Mouse (Mus musculus): Measurements from ENCODE around the gene Rps9. TPM values are rescaled to one million over a fixed set of nuclear protein-coding genes. Genes with fewer than 3 reads are reported as not detected.
"Not testable (repeated sequence)": the region's sequence is repeated elsewhere in the genome, so short reads cannot be mapped to it uniquely, and the experiment has no call there.

Rps9 gene
- polyA plus RNA-seq, 1 experiment from 2014 or later: 1,162 TPM

- whole genome bisulfite sequencing: 84% methylated on average over 31 of the region's 31 CpGs
- Histone ChIP-seq H3K9me3 (no peaks in the 10 kb centered on the region), H3K36me3 (peaks cover 40% of the 10 kb centered on the region), H3K27ac (no peak overlapping the region), H3K27me3 (ENCODE audit: insufficient read depth, poor library complexity, severe bottlenecking) (no peaks in the 10 kb centered on the region), H3K4me3 (no peak overlapping the region), H3K4me1 (no peaks in the 10 kb centered on the region)
- DNase-seq (ENCODE audit: low spot score): peak; percentile 64
Observed at GRCm38 (mm10) chr7:3685400-3686187, 18.2 kb upstream of the Rps9 start.

- 28% methylated on average over 3 of the region's 3 CpGs for WGBS
- Histone ChIP-seq H3K9me3 (no peaks in the 10 kb centered on the region), H3K36me3 (peaks cover 24% of the 10 kb centered on the region), H3K4me1 (peaks cover 21% of the 10 kb centered on the region; the same call in 1 of the 2 replicates), H3K27me3 (ENCODE audit: insufficient read depth, poor library complexity, severe bottlenecking) (no peaks in the 10 kb centered on the region), H3K27ac (peak overlapping the region; percentile 94), H3K4me3 (peak overlapping the region; percentile 77)
- DNase-seq (ENCODE audit: low spot score): no peak
Observed at GRCm38 (mm10) chr7:3691919-3692318, 11.9 kb upstream of the Rps9 start.

- no peaks in the 10 kb centered on the region for H3K27me3 ChIP-seq (ENCODE audit: insufficient read depth, poor library complexity, severe bottlenecking)
- H3K4me1 ChIP-seq: peaks cover 21% of the 10 kb centered on the region; the same call in 1 of the 2 replicates
- H3K36me3 ChIP-seq: peaks cover 24% of the 10 kb centered on the region
- peak within 1 kb of the TSS; percentile 94 for H3K27ac ChIP-seq
- DNase-seq (ENCODE audit: low spot score): peak; percentile 80
- peak within 1 kb of the TSS; percentile 77 for H3K4me3 ChIP-seq
- under 1% methylated on average over 49 of the region's 49 CpGs for WGBS
- no peaks in the 10 kb centered on the region for H3K9me3 ChIP-seq
Observed at GRCm38 (mm10) chr7:3692382-3692986, 11.3 kb upstream of the Rps9 start, which contains the start of gene Tsen34. Gene Tsen34 (plus strand): TSS chr7:3692863.

- Histone ChIP-seq H3K4me3 (peak within 1 kb of the TSS; percentile 77), H3K9me3 (no peaks in the 10 kb centered on the region), H3K4me1 (peaks cover 21% of the 10 kb centered on the region; the same call in 1 of the 2 replicates), H3K27me3 (ENCODE audit: insufficient read depth, poor library complexity, severe bottlenecking) (no peaks in the 10 kb centered on the region), H3K36me3 (peaks cover 26% of the 10 kb centered on the region), H3K27ac (peak within 1 kb of the TSS; percentile 94)
- DNase-seq (ENCODE audit: low spot score): peak; percentile 99
- under 1% methylated on average over 55 of the region's 55 CpGs for WGBS
Observed at GRCm38 (mm10) chr7:3692987-3693808, 10.6 kb upstream of the Rps9 start, which contains the start of gene Mboat7. Gene Mboat7 (minus strand): TSS chr7:3693523.

GRCm38 (mm10) chr7:3693809-3694075 is 10.1 kb upstream of the Rps9 start:
- Histone ChIP-seq H3K4me3 (peak overlapping the region; percentile 77), H3K4me1 (peaks cover 21% of the 10 kb centered on the region; the same call in 1 of the 2 replicates), H3K27me3 (ENCODE audit: insufficient read depth, poor library complexity, severe bottlenecking) (no peaks in the 10 kb centered on the region), H3K9me3 (no peaks in the 10 kb centered on the region), H3K27ac (peak overlapping the region; percentile 94), H3K36me3 (peaks cover 29% of the 10 kb centered on the region)
- 0% methylated on average over 18 of the region's 18 CpGs for WGBS
- DNase-seq (ENCODE audit: low spot score): no peak

GRCm38 (mm10) chr7:3694076-3694948 is 9.5 kb upstream of the Rps9 start:
- peak overlapping the region; percentile 94 for H3K27ac ChIP-seq
- peaks cover 35% of the 10 kb centered on the region for H3K36me3 ChIP-seq
- WGBS: under 1% methylated on average over 54 of the region's 55 CpGs
- H3K9me3 ChIP-seq: no peaks in the 10 kb centered on the region
- no peaks in the 10 kb centered on the region for H3K27me3 ChIP-seq (ENCODE audit: insufficient read depth, poor library complexity, severe bottlenecking)
- H3K4me1 ChIP-seq: peaks cover 21% of the 10 kb centered on the region; the same call in 1 of the 2 replicates
- DNase-seq (ENCODE audit: low spot score): peak; percentile 91
- H3K4me3 ChIP-seq: peak overlapping the region; percentile 77

GRCm38 (mm10) chr7:3694949-3695305 is 8.9 kb upstream of the Rps9 start:
- H3K36me3 ChIP-seq: peaks cover 40% of the 10 kb centered on the region
- not testable (repeated sequence) for DNase-seq (ENCODE audit: low spot score)

GRCm38 (mm10) chr7:3698471-3698870 is 5.3 kb upstream of the Rps9 start:
- H3K27ac ChIP-seq: no peak overlapping the region
- WGBS: 94% methylated on average over 6 of the region's 6 CpGs
- no peaks in the 10 kb centered on the region for H3K27me3 ChIP-seq (ENCODE audit: insufficient read depth, poor library complexity, severe bottlenecking)
- peaks cover 56% of the 10 kb centered on the region for H3K36me3 ChIP-seq
- no peaks in the 10 kb centered on the region for H3K9me3 ChIP-seq
- H3K4me1 ChIP-seq: peaks cover 8% of the 10 kb centered on the region; the same call in 1 of the 2 replicates
- H3K4me3 ChIP-seq: no peak overlapping the region
- DNase-seq (ENCODE audit: low spot score): no peak

More at GRCm38 (mm10) chr7:3694949-3695305, 8.9 kb upstream of the Rps9 start:
- WGBS: 6% methylated on average over 9 of the region's 9 CpGs
- H3K27me3 ChIP-seq (ENCODE audit: insufficient read depth, poor library complexity, severe bottlenecking); H3K9me3 ChIP-seq: not testable (repeated sequence)
- peak overlapping the region; percentile 94 for H3K27ac ChIP-seq
- H3K4me3 ChIP-seq: peak overlapping the region; percentile 77
- H3K4me1 ChIP-seq: peaks cover 21% of the 10 kb centered on the region; the same call in 1 of the 2 replicates

GRCm38 (mm10) chr7:3703148-3703878 is 480 bp upstream of the Rps9 start:
- Histone ChIP-seq H3K36me3 (peaks cover 71% of the 10 kb centered on the region), H3K4me1 (peaks cover 8% of the 10 kb centered on the region), H3K9me3 (no peaks in the 10 kb centered on the region), H3K27me3 (ENCODE audit: insufficient read depth, poor library complexity, severe bottlenecking) (no peaks in the 10 kb centered on the region), H3K27ac (peak overlapping the region; percentile 94), H3K4me3 (peak overlapping the region; percentile 77)
- 20% methylated on average over 6 of the region's 6 CpGs for WGBS
- DNase-seq (ENCODE audit: low spot score): no peak

- Histone ChIP-seq H3K36me3 (peaks cover 59% of the 10 kb centered on the region), H3K27me3 (ENCODE audit: insufficient read depth, poor library complexity, severe bottlenecking) (no peaks in the 10 kb centered on the region), H3K9me3 (no peaks in the 10 kb centered on the region), H3K4me1 (peaks cover 8% of the 10 kb centered on the region), H3K27ac (peak overlapping the region; percentile 94), H3K4me3 (peak overlapping the region; percentile 77)
- WGBS: 0% methylated on average over 20 of the region's 20 CpGs
- no peak for DNase-seq (ENCODE audit: low spot score)
Observed at GRCm38 (mm10) chr7:3704475-3704874, 682 bp downstream of the Rps9 start.

GRCm38 (mm10) chr7:3705461-3705860 is 1.7 kb downstream of the Rps9 start:
- H3K27me3 ChIP-seq (ENCODE audit: insufficient read depth, poor library complexity, severe bottlenecking); H3K9me3 ChIP-seq; DNase-seq (ENCODE audit: low spot score); H3K4me1 ChIP-seq: not testable (repeated sequence)
- WGBS: 9% methylated on average over 7 of the region's 7 CpGs
- peaks cover 50% of the 10 kb centered on the region for H3K36me3 ChIP-seq
- peak overlapping the region; percentile 77 for H3K4me3 ChIP-seq
- peak overlapping the region; percentile 94 for H3K27ac ChIP-seq

Data from heart, embryonic 10.5 days (tissue).